In the genomic region with DNA sequence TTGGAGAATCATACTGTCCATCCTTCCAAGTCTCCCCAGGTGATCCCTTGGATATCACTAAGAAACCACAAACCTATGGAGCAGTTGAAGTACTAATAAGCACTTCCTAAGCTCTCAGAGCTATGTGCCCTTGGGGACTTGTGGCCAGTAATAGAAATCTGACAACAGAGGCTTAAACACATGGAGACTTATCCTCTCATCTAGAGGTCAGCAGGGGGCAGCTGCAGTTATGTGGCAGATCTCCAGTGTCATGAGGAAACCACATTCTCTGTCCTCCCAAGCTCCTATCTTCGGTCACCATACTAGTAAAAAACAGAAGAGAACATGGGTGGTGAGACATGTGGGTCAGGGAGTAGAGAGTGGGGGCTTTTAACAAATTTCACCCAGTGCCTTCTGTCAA, we compare ENCODE assay signal across 17 mouse cellular contexts.
A peak's percentile ranks its signal among the peaks of the same experiment; 100 is the strongest.
DNase-seq lines count a peak whose midpoint lies in the region; ATAC-seq and TF ChIP-seq lines count a peak whose summit lies in the region.
"Had no signal": no experiment of that assay in that cellular context is flagged by ENCODE, and none has a peak within 500 bp of the region (broad histone marks: within the 10 kb centered on the region; RNA-seq: fewer than 3 reads in every experiment).

No protein-coding gene starts in this region.

- in situ Hi-C loops in Patski (cut with MboI; ENCODE audit: low pct_unique_long_range_greater_than_20kb), result no loop called here

- DNase-seq in kidney, adult 11 months, result peak; percentile 5
- DNase-seq in kidney, adult 18-20 months, result no peak
- DNase-seq in Patski (ENCODE audit: low read depth, low spot score), result peak; percentile 10
- DNase-seq in embryo, embryonic 10 days (ENCODE audit: low spot score), result peak; percentile 39
- no peak for DNase-seq in thymus, adult 2 months
- DNase-seq in spleen, postnatal 4 days (ENCODE audit: low spot score in 2 of 2), result no peak
- DNase-seq: adrenal gland, postnatal 36 days; gastrocnemius, postnatal 10 days; lung, embryonic 14.5 days; lung, postnatal 4 days; right cerebral cortex, postnatal 25 days; thymus, postnatal 36 days had no signal

- CTCF ChIA-PET in Patski (lab: Charles Lee), result interaction anchor here (0.8 to 1.3 kb wide), 4 partner anchors 9 to 34 kb away, joined by 3 read pairs; no protein-coding TSS in a partner anchor

- H3K27me3 ChIP-seq in Patski, result no peaks in the 10 kb centered on the region
- no peaks in the 10 kb centered on the region for H3K27me3 ChIP-seq in thymus, adult 2 months (ENCODE audit: control insufficient read depth, insufficient read depth, low read length)
- H3K27me3 ChIP-seq: embryonic facial prominence, embryonic 12.5 days; midbrain, embryonic 12.5 days had no signal

- H3K4me3 ChIP-seq in thymus, adult 2 months (ENCODE audit: control insufficient read depth, insufficient read depth, low read length), result no peak overlapping the region
- H3K4me3 ChIP-seq: embryonic facial prominence, embryonic 12.5 days; hindbrain, embryonic 10.5 days; limb, embryonic 10.5 days; midbrain, embryonic 12.5 days had no signal

- H3K27ac ChIP-seq in thymus, adult 2 months (ENCODE audit: control insufficient read depth, insufficient read depth, low read length), result no peak overlapping the region
- H3K27ac ChIP-seq: embryonic facial prominence, embryonic 12.5 days; hindbrain, embryonic 10.5 days; limb, embryonic 10.5 days; midbrain, embryonic 12.5 days had no signal

- no peak for ATAC-seq in Patski
- 0 out of 2 replicates have a peak, but pooled peaks have one; percentile 37 for ATAC-seq in megakaryocyte progenitor cell, adult 5-6 weeks (replicated peaks; ENCODE audit: poor library complexity)

- TF ChIP-seq POLR2A in thymus, adult 2 months (IDR thresholded peaks at IDR 0.05; ENCODE audit: control insufficient read depth, extremely low read depth, insufficient read depth, low read length, poor library complexity), result no peak

- no peaks in the 10 kb centered on the region for H3K4me1 ChIP-seq in thymus, adult 2 months (replicated peaks; ENCODE audit: control insufficient read depth, insufficient read depth, low read length)
- H3K4me1 ChIP-seq: embryonic facial prominence, embryonic 12.5 days; hindbrain, embryonic 10.5 days; limb, embryonic 10.5 days; midbrain, embryonic 12.5 days had no signal

- WGBS in thymus, adult 2 months, result 39% methylated on average over 1 of the region's 1 CpGs

- TF ChIP-seq CTCF in Patski (IDR thresholded peaks at IDR 0.05), result peak; percentile 14
- no peak for TF ChIP-seq CTCF in thymus, adult 2 months (IDR thresholded peaks at IDR 0.05; ENCODE audit: borderline replicate concordance, control insufficient read depth, extremely low read depth, insufficient read depth, low read length, poor library complexity)

- no peaks in the 10 kb centered on the region for H3K36me3 ChIP-seq in thymus, adult 2 months (ENCODE audit: control insufficient read depth, insufficient read depth, low read length)
- H3K36me3 ChIP-seq: embryonic facial prominence, embryonic 12.5 days; hindbrain, embryonic 10.5 days; limb, embryonic 10.5 days; midbrain, embryonic 12.5 days had no signal

- POLR2A ChIA-PET in Patski (lab: Charles Lee), result no interaction called here

Comparison
In these comparisons a context has a peak if more than half of its experiments do, and no peak if none do; other contexts are left out.
1. DNase-seq: peak in kidney, adult 11 months (single experiment), Patski (single experiment) and embryo, embryonic 10 days (single experiment); none in kidney, adult 18-20 months (single experiment), thymus, adult 2 months (single experiment) and spleen, postnatal 4 days (0 of 2).